Mouse (Mus musculus): ENCODE data around the gene Adamts17. TPM values are rescaled to one million over a fixed set of nuclear protein-coding genes. Genes with fewer than 3 reads are reported as not detected.

Gene Adamts17
- polyA plus RNA-seq, 1 experiment from 2014 or later = 4.6 TPM

GRCm38 (mm10) chr7:66940761-66941160, 101.2 kb downstream of the Adamts17 start:
- Histone ChIP-seq H3K4me3 (ENCODE audit: control insufficient read depth in 1 of 2, insufficient read depth in 1 of 2, low read depth in 1 of 2, low read length in 2 of 2) (no peak overlapping the region), H3K36me3 (ENCODE audit: control insufficient read depth, insufficient read depth, low read length) (no peaks in the 10 kb centered on the region), H3K9ac (ENCODE audit: low read length) (no peak overlapping the region), H3K4me2 (ENCODE audit: low read length) (no peak overlapping the region), H3K4me1 (ENCODE audit: control insufficient read depth in 2 of 2, insufficient read depth in 2 of 2, low read length in 2 of 2) (peaks cover 19 to 24% of the 10 kb centered on the region in 2 experiments), H3K9me3 (ENCODE audit: control insufficient read depth, low read length) (no peaks in the 10 kb centered on the region), H3K27ac (replicated peaks in 1 of 2; ENCODE audit: control insufficient read depth in 1 of 2, insufficient read depth in 1 of 2, low read depth in 2 of 2, low read length in 2 of 2) (no peak overlapping the region), H3K27me3 (ENCODE audit: control insufficient read depth, insufficient read depth, low read length) (no peaks in the 10 kb centered on the region)
- ATAC-seq (ENCODE audit: insufficient number of reproducible peaks, insufficient read depth, low FRiP score, low read depth) = no peak
- 69% methylated on average over 4 of the region's 4 CpGs for WGBS

DNA sequence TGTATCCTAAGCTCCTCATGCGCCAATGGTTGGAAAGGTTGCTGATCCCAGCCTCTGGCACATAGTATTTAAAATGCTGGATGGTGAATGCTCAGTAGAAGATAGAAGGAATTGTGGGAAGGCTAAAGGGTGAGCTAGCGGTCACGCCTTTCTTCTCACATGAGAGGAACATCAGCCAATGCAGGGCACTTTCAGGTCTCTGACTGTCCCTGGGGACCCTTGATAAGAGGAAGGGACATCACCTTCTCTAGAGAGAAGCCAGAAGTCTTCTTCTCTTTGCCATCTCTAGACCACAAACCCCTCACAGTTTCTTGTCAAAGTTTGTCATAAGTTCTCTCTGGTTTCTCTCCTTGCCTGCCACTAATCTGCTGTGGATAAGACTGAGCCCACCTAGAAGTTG, 109.5 kb downstream of the Adamts17 start:
- H3K36me3 ChIP-seq (ENCODE audit: control insufficient read depth, insufficient read depth, low read length) = no peaks in the 10 kb centered on the region
- H3K27me3 ChIP-seq (ENCODE audit: control insufficient read depth, insufficient read depth, low read length) = no peaks in the 10 kb centered on the region
- no peak for ATAC-seq (ENCODE audit: insufficient number of reproducible peaks, insufficient read depth, low FRiP score, low read depth)
- no peaks in the 10 kb centered on the region for H3K9me3 ChIP-seq (ENCODE audit: control insufficient read depth, low read length)
- no peak overlapping the region for H3K9ac ChIP-seq (ENCODE audit: low read length)
- H3K4me1 ChIP-seq (ENCODE audit: control insufficient read depth in 2 of 2, insufficient read depth in 2 of 2, low read length in 2 of 2) = peaks cover 0 to 5% of the 10 kb centered on the region in 2 experiments; a peak in 1 of 4 replicates
- 92% methylated on average over 3 of the region's 3 CpGs for WGBS
- H3K4me2 ChIP-seq (ENCODE audit: low read length) = no peak overlapping the region
- no peak overlapping the region for H3K27ac ChIP-seq (replicated peaks in 1 of 2; ENCODE audit: control insufficient read depth in 1 of 2, insufficient read depth in 1 of 2, low read depth in 2 of 2, low read length in 2 of 2)
- H3K4me3 ChIP-seq (ENCODE audit: control insufficient read depth in 1 of 2, insufficient read depth in 1 of 2, low read depth in 1 of 2, low read length in 2 of 2) = no peak overlapping the region

- ATAC-seq (ENCODE audit: insufficient number of reproducible peaks, insufficient read depth, low FRiP score, low read depth) = no peak
- Histone ChIP-seq H3K9ac (ENCODE audit: low read length) (no peak overlapping the region), H3K4me1 (ENCODE audit: control insufficient read depth in 2 of 2, insufficient read depth in 2 of 2, low read length in 2 of 2) (peaks cover 20 to 32% of the 10 kb centered on the region in 2 experiments), H3K4me3 (ENCODE audit: control insufficient read depth in 1 of 2, insufficient read depth in 1 of 2, low read depth in 1 of 2, low read length in 2 of 2) (no peak overlapping the region), H3K4me2 (ENCODE audit: low read length) (no peak overlapping the region), H3K27me3 (ENCODE audit: control insufficient read depth, insufficient read depth, low read length) (no peaks in the 10 kb centered on the region), H3K27ac (replicated peaks in 1 of 2; ENCODE audit: control insufficient read depth in 1 of 2, insufficient read depth in 1 of 2, low read depth in 2 of 2, low read length in 2 of 2) (no peak overlapping the region), H3K36me3 (ENCODE audit: control insufficient read depth, insufficient read depth, low read length) (no peaks in the 10 kb centered on the region), H3K9me3 (ENCODE audit: control insufficient read depth, low read length) (no peaks in the 10 kb centered on the region)
- WGBS = 95% methylated on average over 3 of the region's 3 CpGs
These were observed 113.4 kb downstream of the Adamts17 start for GRCm38 (mm10) chr7:66952921-66953320.

DNA sequence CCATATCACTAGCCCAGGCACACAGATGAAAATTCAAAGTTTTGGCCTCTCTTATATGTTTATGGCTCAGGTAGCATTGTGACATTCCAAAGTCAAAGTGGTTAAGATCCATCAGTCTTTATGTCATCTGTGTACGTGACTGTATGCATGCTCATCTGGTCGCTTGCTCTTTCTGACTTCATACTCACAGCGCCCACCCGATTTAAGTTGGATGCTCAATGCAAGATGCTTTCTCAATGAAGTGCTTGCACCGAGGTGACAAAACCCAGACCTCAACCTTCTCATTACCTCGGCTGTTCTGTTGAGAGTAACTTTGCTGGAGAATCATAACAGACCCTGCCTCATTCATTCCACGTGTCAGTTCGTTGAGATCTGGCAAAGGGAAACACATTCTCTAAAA, 114.5 kb downstream of the Adamts17 start:
- no peak overlapping the region for H3K4me2 ChIP-seq (ENCODE audit: low read length)
- H3K36me3 ChIP-seq (ENCODE audit: control insufficient read depth, insufficient read depth, low read length) = no peaks in the 10 kb centered on the region
- no peak overlapping the region for H3K9ac ChIP-seq (ENCODE audit: low read length)
- ATAC-seq (ENCODE audit: insufficient number of reproducible peaks, insufficient read depth, low FRiP score, low read depth) = no peak
- no peak overlapping the region for H3K4me3 ChIP-seq (ENCODE audit: control insufficient read depth in 1 of 2, insufficient read depth in 1 of 2, low read depth in 1 of 2, low read length in 2 of 2)
- WGBS = 30% methylated on average over 8 of the region's 8 CpGs
- H3K9me3 ChIP-seq (ENCODE audit: control insufficient read depth, low read length) = no peaks in the 10 kb centered on the region
- H3K4me1 ChIP-seq (ENCODE audit: control insufficient read depth in 2 of 2, insufficient read depth in 2 of 2, low read length in 2 of 2) = peaks cover 20 to 32% of the 10 kb centered on the region in 2 experiments
- H3K27ac ChIP-seq (replicated peaks in 1 of 2; ENCODE audit: control insufficient read depth in 1 of 2, insufficient read depth in 1 of 2, low read depth in 2 of 2, low read length in 2 of 2) = peak overlapping the region in 1 of 2 experiments; percentile 94; a peak in 2 of 4 replicates
- H3K27me3 ChIP-seq (ENCODE audit: control insufficient read depth, insufficient read depth, low read length) = no peaks in the 10 kb centered on the region

DNA sequence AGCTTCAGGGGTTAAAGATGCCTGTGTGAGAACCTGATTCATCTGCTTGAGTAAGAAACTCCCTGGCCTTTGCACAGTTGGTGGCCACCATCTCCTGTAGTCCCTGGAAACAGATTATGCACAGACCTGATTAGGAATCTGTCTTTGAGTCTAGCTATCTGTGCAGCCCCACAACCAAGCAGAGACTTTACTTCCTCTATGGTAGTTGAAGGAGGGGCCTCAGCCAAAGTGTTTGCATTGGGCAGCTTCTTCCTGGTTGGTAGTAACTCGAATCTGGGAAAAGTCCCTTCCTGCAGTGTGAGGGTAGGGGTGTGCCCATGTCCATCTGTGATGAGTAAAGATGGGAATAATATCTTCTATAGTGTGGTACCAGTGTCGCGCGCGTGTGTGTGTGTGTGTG, 115.2 kb downstream of the Adamts17 start:
- H3K36me3 ChIP-seq (ENCODE audit: control insufficient read depth, insufficient read depth, low read length) = no peaks in the 10 kb centered on the region
- H3K4me2 ChIP-seq (ENCODE audit: low read length) = no peak overlapping the region
- 83% methylated on average over 5 of the region's 5 CpGs for WGBS
- ATAC-seq (ENCODE audit: insufficient number of reproducible peaks, insufficient read depth, low FRiP score, low read depth) = no peak
- no peak overlapping the region for H3K4me3 ChIP-seq (ENCODE audit: control insufficient read depth in 1 of 2, insufficient read depth in 1 of 2, low read depth in 1 of 2, low read length in 2 of 2)
- peaks cover 20 to 32% of the 10 kb centered on the region in 2 experiments for H3K4me1 ChIP-seq (ENCODE audit: control insufficient read depth in 2 of 2, insufficient read depth in 2 of 2, low read length in 2 of 2)
- peak overlapping the region; percentile 88 to 94 for H3K27ac ChIP-seq (replicated peaks in 1 of 2; ENCODE audit: control insufficient read depth in 1 of 2, insufficient read depth in 1 of 2, low read depth in 2 of 2, low read length in 2 of 2)
- no peaks in the 10 kb centered on the region for H3K27me3 ChIP-seq (ENCODE audit: control insufficient read depth, insufficient read depth, low read length)
- no peak overlapping the region for H3K9ac ChIP-seq (ENCODE audit: low read length)
- H3K9me3 ChIP-seq (ENCODE audit: control insufficient read depth, low read length) = no peaks in the 10 kb centered on the region

GRCm38 (mm10) chr7:66955455-66955919, 116.0 kb downstream of the Adamts17 start:
- no peaks in the 10 kb centered on the region for H3K36me3 ChIP-seq (ENCODE audit: control insufficient read depth, insufficient read depth, low read length)
- H3K9ac ChIP-seq (ENCODE audit: low read length) = peak overlapping the region; percentile 16; the same call in 1 of the 2 replicates
- 22% methylated on average over 8 of the region's 8 CpGs for WGBS
- peaks cover 20 to 33% of the 10 kb centered on the region in 2 experiments for H3K4me1 ChIP-seq (ENCODE audit: control insufficient read depth in 2 of 2, insufficient read depth in 2 of 2, low read length in 2 of 2)
- no peak overlapping the region for H3K4me3 ChIP-seq (ENCODE audit: control insufficient read depth in 1 of 2, insufficient read depth in 1 of 2, low read depth in 1 of 2, low read length in 2 of 2)
- ATAC-seq (ENCODE audit: insufficient number of reproducible peaks, insufficient read depth, low FRiP score, low read depth) = peak; percentile 81
- no peak overlapping the region for H3K4me2 ChIP-seq (ENCODE audit: low read length)
- H3K27ac ChIP-seq (replicated peaks in 1 of 2; ENCODE audit: control insufficient read depth in 1 of 2, insufficient read depth in 1 of 2, low read depth in 2 of 2, low read length in 2 of 2) = peak overlapping the region; percentile 88 to 94
- no peaks in the 10 kb centered on the region for H3K9me3 ChIP-seq (ENCODE audit: control insufficient read depth, low read length)
- no peaks in the 10 kb centered on the region for H3K27me3 ChIP-seq (ENCODE audit: control insufficient read depth, insufficient read depth, low read length)

DNA sequence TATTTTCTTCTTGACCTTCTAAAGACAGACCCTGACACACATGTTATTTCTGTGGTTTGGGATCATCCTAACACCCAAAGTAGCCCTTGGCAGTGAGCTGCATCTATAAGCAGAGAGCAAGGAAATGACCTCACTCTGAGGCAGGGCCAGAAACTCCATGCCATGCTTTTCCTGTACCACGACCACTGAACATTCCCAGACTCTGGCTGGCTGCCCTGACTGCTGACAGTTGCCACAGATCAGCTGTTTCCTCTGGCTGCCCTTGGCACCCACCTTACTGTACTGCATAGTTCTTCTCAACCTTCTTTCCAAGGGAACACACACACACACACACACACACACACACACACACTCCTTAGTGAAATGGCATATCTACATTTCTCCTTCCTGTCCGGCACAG, 116.4 kb downstream of the Adamts17 start:
- no peaks in the 10 kb centered on the region for H3K36me3 ChIP-seq (ENCODE audit: control insufficient read depth, insufficient read depth, low read length)
- H3K4me1 ChIP-seq (ENCODE audit: control insufficient read depth in 2 of 2, insufficient read depth in 2 of 2, low read length in 2 of 2) = peaks cover 20 to 38% of the 10 kb centered on the region in 2 experiments
- WGBS = 18% methylated on average over 2 of the region's 2 CpGs
- H3K4me3 ChIP-seq (ENCODE audit: control insufficient read depth in 1 of 2, insufficient read depth in 1 of 2, low read depth in 1 of 2, low read length in 2 of 2) = no peak overlapping the region
- peak; percentile 75 for ATAC-seq (ENCODE audit: insufficient number of reproducible peaks, insufficient read depth, low FRiP score, low read depth)
- H3K27ac ChIP-seq (replicated peaks in 1 of 2; ENCODE audit: control insufficient read depth in 1 of 2, insufficient read depth in 1 of 2, low read depth in 2 of 2, low read length in 2 of 2) = peak overlapping the region; percentile 88 to 94
- no peak overlapping the region for H3K4me2 ChIP-seq (ENCODE audit: low read length)
- no peaks in the 10 kb centered on the region for H3K27me3 ChIP-seq (ENCODE audit: control insufficient read depth, insufficient read depth, low read length)
- H3K9ac ChIP-seq (ENCODE audit: low read length) = 0 out of 2 replicates have a peak overlapping the region, but pooled peaks have one; percentile 16
- H3K9me3 ChIP-seq (ENCODE audit: control insufficient read depth, low read length) = no peaks in the 10 kb centered on the region

- Histone ChIP-seq H3K27me3 (ENCODE audit: control insufficient read depth, insufficient read depth, low read length) (no peaks in the 10 kb centered on the region), H3K36me3 (ENCODE audit: control insufficient read depth, insufficient read depth, low read length) (no peaks in the 10 kb centered on the region), H3K27ac (replicated peaks in 1 of 2; ENCODE audit: control insufficient read depth in 1 of 2, insufficient read depth in 1 of 2, low read depth in 2 of 2, low read length in 2 of 2) (no peak overlapping the region), H3K4me1 (ENCODE audit: control insufficient read depth in 2 of 2, insufficient read depth in 2 of 2, low read length in 2 of 2) (peaks cover 20 to 40% of the 10 kb centered on the region in 2 experiments), H3K9me3 (ENCODE audit: control insufficient read depth, low read length) (no peaks in the 10 kb centered on the region), H3K4me2 (ENCODE audit: low read length) (no peak overlapping the region), H3K9ac (ENCODE audit: low read length) (no peak overlapping the region), H3K4me3 (ENCODE audit: control insufficient read depth in 1 of 2, insufficient read depth in 1 of 2, low read depth in 1 of 2, low read length in 2 of 2) (no peak overlapping the region)
- 90% methylated on average over 7 of the region's 7 CpGs for WGBS
- no peak for ATAC-seq (ENCODE audit: insufficient number of reproducible peaks, insufficient read depth, low FRiP score, low read depth)
These were observed 118.2 kb downstream of the Adamts17 start for GRCm38 (mm10) chr7:66957764-66958163.
